Mouse (Mus musculus): ENCODE measurements around the gene Smc5.

DNA sequence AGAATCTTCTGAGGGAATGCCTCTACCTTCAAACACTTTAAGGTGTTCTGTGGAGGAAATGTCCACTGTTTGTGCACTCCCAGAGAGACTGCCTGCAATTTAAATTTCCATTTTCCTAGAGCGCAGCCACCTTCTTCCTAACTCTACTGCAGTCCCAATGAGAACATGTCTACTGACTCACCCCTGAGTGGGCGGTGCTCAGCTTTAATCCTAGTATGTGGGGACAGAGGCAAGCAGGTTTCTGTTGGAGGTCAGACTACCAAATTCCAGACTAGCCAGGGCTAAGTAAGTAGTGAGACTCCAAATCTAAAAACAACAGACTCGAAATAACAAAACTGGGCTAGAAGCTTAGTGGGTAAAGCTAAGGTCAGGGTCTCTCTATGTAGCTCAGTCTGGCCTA, 95.2 kb downstream of the Smc5 start:
- TF ChIP-seq TAL1 (IDR thresholded peaks at IDR 0.05; ENCODE audit: low read length) = no peak
- no peak for TF ChIP-seq GATA1 (IDR thresholded peaks at IDR 0.05; ENCODE audit: low read length)

All from erythroblast, embryonic 14.5 days (primary cell).